Comparison of ENCODE assay signal across 24 mouse cellular contexts in genomic region chr10:112851997-112852396, GRCm38 (mm10).
DNase-seq lines count a peak whose midpoint lies in the region; ATAC-seq lines count a peak whose summit lies in the region.
"Had no signal": no experiment of that assay in that cellular context is flagged by ENCODE, and none has a peak within 500 bp of the region (broad histone marks: within the 10 kb centered on the region; RNA-seq: fewer than 3 reads in every experiment).

No protein-coding gene starts in this region.

- 88% methylated on average over 1 of the region's 1 CpGs for WGBS in hindbrain, embryonic 12.5 days
- 94% methylated on average over 1 of the region's 1 CpGs for WGBS in forebrain, embryonic 11.5 days

- no peak for DNase-seq in layer of hippocampus, adult 8-10 months (ENCODE audit: low spot score in 2 of 2)
- DNase-seq in forebrain, embryonic 11.5 days (ENCODE audit: low spot score): no peak
- DNase-seq: adrenal gland, adult 8-10 months; adrenal gland, postnatal 14 days; adrenal gland, postnatal 36 days; cerebellum, adult 11-12 months; cerebellum, adult 2 months; cerebellum, adult 9-10 months; cerebellum, postnatal 10 days; cerebellum, postnatal 25 days; embryo, embryonic 11 days; forebrain, postnatal 0 days had no signal

- H3K9me3 ChIP-seq in hindbrain, embryonic 12.5 days (replicated peaks): no peaks in the 10 kb centered on the region
- no peaks in the 10 kb centered on the region for H3K9me3 ChIP-seq in forebrain, embryonic 11.5 days (ENCODE audit: control insufficient read depth, low read length)
- H3K9me3 ChIP-seq: embryonic facial prominence, embryonic 13.5 days; embryonic facial prominence, embryonic 15.5 days; forebrain, embryonic 10.5 days; forebrain, embryonic 13.5 days; forebrain, embryonic 15.5 days; G1E had no signal

- peak; percentile 65; the same call in 1 of the 2 replicates for ATAC-seq in common myeloid progenitor, adult 5-6 weeks (replicated peaks; ENCODE audit: low read depth, poor library complexity, severe bottlenecking)
- peak; percentile 85 for ATAC-seq in megakaryocyte, adult 5-6 weeks (ENCODE audit: poor library complexity, severe bottlenecking)
- ATAC-seq in hindbrain, embryonic 12.5 days (ENCODE audit: low FRiP score): no peak
- no peak for ATAC-seq in forebrain, embryonic 11.5 days (replicated peaks; ENCODE audit: low FRiP score)
- ATAC-seq: activated CD4-positive, CD25-positive, alpha-beta regulatory T cell, adult 4 months; forebrain, embryonic 13.5 days; forebrain, embryonic 15.5 days; forebrain, postnatal 0 days; Patski had no signal

- H3K4me3 ChIP-seq in hindbrain, embryonic 12.5 days: no peak overlapping the region
- no peak overlapping the region for H3K4me3 ChIP-seq in forebrain, embryonic 11.5 days (ENCODE audit: low read depth, low read length)
- H3K4me3 ChIP-seq: embryonic facial prominence, embryonic 13.5 days; embryonic facial prominence, embryonic 15.5 days; erythroblast, embryonic 14.5 days; forebrain, embryonic 10.5 days; forebrain, embryonic 13.5 days; forebrain, embryonic 15.5 days had no signal

- no peak overlapping the region for H3K27ac ChIP-seq in hindbrain, embryonic 12.5 days
- H3K27ac ChIP-seq in forebrain, embryonic 11.5 days (ENCODE audit: low read depth, low read length): no peak overlapping the region
- H3K27ac ChIP-seq: embryonic facial prominence, embryonic 13.5 days; embryonic facial prominence, embryonic 15.5 days; forebrain, embryonic 10.5 days; forebrain, embryonic 13.5 days; forebrain, embryonic 15.5 days had no signal

- no peaks in the 10 kb centered on the region for H3K27me3 ChIP-seq in hindbrain, embryonic 12.5 days
- H3K27me3 ChIP-seq in forebrain, embryonic 11.5 days (ENCODE audit: control insufficient read depth, insufficient read depth, low read length): no peaks in the 10 kb centered on the region
- H3K27me3 ChIP-seq: embryonic facial prominence, embryonic 13.5 days; embryonic facial prominence, embryonic 15.5 days; forebrain, embryonic 13.5 days; forebrain, embryonic 15.5 days; Patski had no signal

- no peak overlapping the region for H3K4me2 ChIP-seq in hindbrain, embryonic 12.5 days (replicated peaks)
- H3K4me2 ChIP-seq in forebrain, embryonic 11.5 days (ENCODE audit: low read depth, low read length, severe bottlenecking): no peak overlapping the region
- H3K4me2 ChIP-seq: embryonic facial prominence, embryonic 13.5 days; embryonic facial prominence, embryonic 15.5 days; forebrain, embryonic 13.5 days; forebrain, embryonic 15.5 days had no signal

- no peak overlapping the region for H3K9ac ChIP-seq in hindbrain, embryonic 12.5 days
- no peak overlapping the region for H3K9ac ChIP-seq in forebrain, embryonic 11.5 days (ENCODE audit: low read length)
- H3K9ac ChIP-seq: embryonic facial prominence, embryonic 13.5 days; embryonic facial prominence, embryonic 15.5 days; forebrain, embryonic 13.5 days; forebrain, embryonic 15.5 days; forebrain, postnatal 0 days had no signal

- no peaks in the 10 kb centered on the region for H3K36me3 ChIP-seq in hindbrain, embryonic 12.5 days
- H3K36me3 ChIP-seq in forebrain, embryonic 11.5 days (ENCODE audit: control insufficient read depth, insufficient read depth, low read length): no peaks in the 10 kb centered on the region
- H3K36me3 ChIP-seq: embryonic facial prominence, embryonic 13.5 days; embryonic facial prominence, embryonic 15.5 days; forebrain, embryonic 10.5 days; forebrain, embryonic 15.5 days; G1E had no signal

- no peaks in the 10 kb centered on the region for H3K4me1 ChIP-seq in hindbrain, embryonic 12.5 days
- no peaks in the 10 kb centered on the region for H3K4me1 ChIP-seq in forebrain, embryonic 11.5 days (replicated peaks; ENCODE audit: control insufficient read depth, insufficient read depth, low read length)
- H3K4me1 ChIP-seq: embryonic facial prominence, embryonic 13.5 days; embryonic facial prominence, embryonic 15.5 days; forebrain, embryonic 10.5 days; forebrain, embryonic 13.5 days; forebrain, embryonic 15.5 days had no signal

Comparison
In these comparisons a context has a peak if more than half of its experiments do, and no peak if none do; other contexts are left out.
1. ATAC-seq: peak in common myeloid progenitor, adult 5-6 weeks (single experiment) and megakaryocyte, adult 5-6 weeks (single experiment); none in hindbrain, embryonic 12.5 days (single experiment) and forebrain, embryonic 11.5 days (single experiment).